Comparison of ENCODE assay signal across 10 mouse cellular contexts in genomic region chr14:56177651-56178050, GRCm38 (mm10). TPM values are rescaled to one million over a fixed set of nuclear protein-coding genes. Genes with fewer than 3 reads are reported as not detected.
A peak's percentile ranks its signal among the peaks of the same experiment; 100 is the strongest.
DNase-seq lines count a peak whose midpoint lies in the region; TF ChIP-seq lines count a peak whose summit lies in the region.
"Not testable (repeated sequence)": the region's sequence is repeated elsewhere in the genome, so short reads cannot be mapped to it uniquely, and the experiment has no call there.
"Had no signal": no experiment of that assay in that cellular context is flagged by ENCODE, and none has a peak within 500 bp of the region (broad histone marks: within the 10 kb centered on the region; RNA-seq: fewer than 3 reads in every experiment).

No protein-coding gene starts in this region.

- not testable (repeated sequence) for H3K36me3 ChIP-seq in E14TG2a.4 (ENCODE audit: insufficient read depth, low read length); embryonic facial prominence, embryonic 10.5 days (replicated peaks)

- H3K27ac ChIP-seq in embryonic facial prominence, embryonic 10.5 days (replicated peaks), result not testable (repeated sequence)

- TF ChIP-seq CTCF in E14TG2a.4 (conservative IDR thresholded peaks at IDR 0.05; ENCODE audit: low read length), result peak; percentile 66

- intact Hi-C loops in heart, postnatal 10 days (cut with DNase I), result loop anchor here (10.0 kb wide), 1 partner anchor 127 kb away; no protein-coding TSS in a partner anchor

- not testable (repeated sequence) for H3K9me3 ChIP-seq in E14TG2a.4 (ENCODE audit: low read length); embryonic facial prominence, embryonic 10.5 days

- not testable (repeated sequence) for H3K4me3 ChIP-seq in E14TG2a.4 (replicated peaks; ENCODE audit: low read length); embryonic facial prominence, embryonic 10.5 days

- not testable (repeated sequence) for H3K4me1 ChIP-seq in E14TG2a.4 (replicated peaks; ENCODE audit: low read depth, low read length); embryonic facial prominence, embryonic 10.5 days

- peaks cover 25% of the 10 kb centered on the region for H3K27me3 ChIP-seq in E14TG2a.4 (ENCODE audit: insufficient read depth, low read length)
- H3K27me3 ChIP-seq in embryonic facial prominence, embryonic 10.5 days (replicated peaks; ENCODE audit: low read depth, poor library complexity, severe bottlenecking), result not testable (repeated sequence)

- peak; percentile 67 for DNase-seq in adrenal gland, postnatal 25 days
- peak; percentile 73 for DNase-seq in embryonic facial prominence, embryonic 10.5 days (ENCODE audit: low spot score)
- peak; percentile 18 to 43 for DNase-seq in heart, postnatal 10 days
- peak; percentile 31 to 75 for DNase-seq in kidney, postnatal 36 days
- peak; percentile 5 to 12 for DNase-seq in lung, adult 18-20 months
- peak; percentile 9 for DNase-seq in ovary, postnatal 10 days (ENCODE audit: low spot score)
- DNase-seq in thymus, postnatal 14 days, result peak; percentile 46

- 33% methylated on average over 8 of the region's 8 CpGs for WGBS in embryonic facial prominence, embryonic 10.5 days

RNA-seq across cellular contexts. Expression of gene Gzmn, which starts 3.3 kb away (rescaled TPM):
- not detected in 2 replicates for total RNA-seq in adrenal gland, postnatal 25 days (2021)
- not detected in 2 replicates for polyA plus RNA-seq in embryonic facial prominence, embryonic 10.5 days (2016; fragmentation: Nextera tagmentation; extraction: Ambion mirVana)
- total RNA-seq in heart, postnatal 10 days (2021), result not detected
- polyA plus RNA-seq: activated CD4-positive, CD25-positive, alpha-beta regulatory T cell, adult 4 months; large intestine, adult 2 months had no signal

RNA-seq across cellular contexts. Expression of gene Gzmg, which starts 18.3 kb away (rescaled TPM):
- not detected in 2 replicates for total RNA-seq in adrenal gland, postnatal 25 days (2021)
- not detected in 2 replicates for polyA plus RNA-seq in embryonic facial prominence, embryonic 10.5 days (2016; fragmentation: Nextera tagmentation; extraction: Ambion mirVana)
- total RNA-seq in heart, postnatal 10 days (2021), result not detected
- polyA plus RNA-seq: activated CD4-positive, CD25-positive, alpha-beta regulatory T cell, adult 4 months; large intestine, adult 2 months had no signal

RNA-seq across cellular contexts. Expression of gene Gzmf, which starts 33.6 kb away (rescaled TPM):
- not detected in 2 replicates for total RNA-seq in adrenal gland, postnatal 25 days (2021)
- polyA plus RNA-seq in embryonic facial prominence, embryonic 10.5 days (2016; fragmentation: Nextera tagmentation; extraction: Ambion mirVana), result not detected in 2 replicates
- total RNA-seq in heart, postnatal 10 days (2021), result not detected
- polyA plus RNA-seq: large intestine, adult 2 months had no signal

RNA-seq across cellular contexts. Expression of gene Gzmd, which starts 45.2 kb away (rescaled TPM):
- total RNA-seq in adrenal gland, postnatal 25 days (2021), result not detected in 2 replicates
- polyA plus RNA-seq in embryonic facial prominence, embryonic 10.5 days (2016; fragmentation: Nextera tagmentation; extraction: Ambion mirVana), result not detected in 2 replicates
- total RNA-seq in heart, postnatal 10 days (2021), result not detected
- polyA plus RNA-seq: activated CD4-positive, CD25-positive, alpha-beta regulatory T cell, adult 4 months; large intestine, adult 2 months had no signal

RNA-seq across cellular contexts. Expression of gene Gzmc, which starts 56.8 kb away (rescaled TPM):
- total RNA-seq in adrenal gland, postnatal 25 days (2021), result not detected in 2 replicates
- polyA plus RNA-seq in embryonic facial prominence, embryonic 10.5 days (2016; fragmentation: Nextera tagmentation; extraction: Ambion mirVana), result 0.23 and 0.34 TPM in 2 replicates
- total RNA-seq in heart, postnatal 10 days (2021), result not detected
- polyA plus RNA-seq: large intestine, adult 2 months had no signal

Comparison
In these comparisons a context has a peak if more than half of its experiments do, and no peak if none do; other contexts are left out.
1. DNase-seq: peak in every context shown above with its lines; median percentile 73 in embryonic facial prominence, embryonic 10.5 days; 67 in adrenal gland, postnatal 25 days; 53 in kidney, postnatal 36 days; 46 in thymus, postnatal 14 days; 30 in heart, postnatal 10 days; 9 in ovary, postnatal 10 days; 8 in lung, adult 18-20 months.